Mouse (Mus musculus) liver, adult (tissue): ENCODE data around the gene Acot6.

Source experiments
- GATA4 ChIP-seq: IDR thresholded peaks from 2 replicates; pipeline ENCODE4 v1.6.1; 2014; ENCODE audit warnings: mild to moderate bottlenecking, low read length; ENCODE audit not compliant: insufficient replicate concordance

Gene Acot6

GRCm38 (mm10) chr12:84160491-84160890, 60.0 kb downstream of the Acot6 start:
- TF ChIP-seq GATA4: no peak
